Mouse (Mus musculus): ENCODE results near the gene Capn1. TPM values are rescaled to one million over a fixed set of nuclear protein-coding genes. Genes with fewer than 3 reads are reported as not detected.
A peak's percentile ranks its signal among the peaks of the same experiment; 100 is the strongest.

Gene Capn1
- polyA plus RNA-seq, 1 experiment = not detected

- no peaks in the 10 kb centered on the region for H3K4me1 ChIP-seq (ENCODE audit: control insufficient read depth, insufficient read depth, low read length)
- 74% methylated on average over 8 of the region's 8 CpGs for WGBS
- no peak for TF ChIP-seq POLR2A (IDR thresholded peaks at IDR 0.05; ENCODE audit: insufficient read depth, low read depth, low read length)
- no peak for TF ChIP-seq CTCF (IDR thresholded peaks at IDR 0.05; ENCODE audit: insufficient read depth, low read depth, low read length)
- H3K4me3 ChIP-seq (ENCODE audit: insufficient read depth, low read depth, low read length) = no peak overlapping the region
- no peak overlapping the region for H3K27ac ChIP-seq (ENCODE audit: insufficient read depth, low read depth, low read length)
Observed at GRCm38 (mm10) chr19:6023059-6023458, 7.4 kb upstream of the Capn1 start.

- Histone ChIP-seq H3K4me1 (ENCODE audit: control insufficient read depth, insufficient read depth, low read length) (peaks cover 11% of the 10 kb centered on the region; the same call in 1 of the 2 replicates), H3K27ac (ENCODE audit: insufficient read depth, low read depth, low read length) (no peak overlapping the region), H3K4me3 (ENCODE audit: insufficient read depth, low read depth, low read length) (no peak overlapping the region)
- 50% methylated on average over 3 of the region's 3 CpGs for WGBS
- TF ChIP-seq POLR2A (IDR thresholded peaks at IDR 0.05; ENCODE audit: insufficient read depth, low read depth, low read length) (no peak), CTCF (IDR thresholded peaks at IDR 0.05; ENCODE audit: insufficient read depth, low read depth, low read length) (no peak)
Observed at GRCm38 (mm10) chr19:6020276-6020675, 4.6 kb upstream of the Capn1 start.

- TF ChIP-seq POLR2A (IDR thresholded peaks at IDR 0.05; ENCODE audit: insufficient read depth, low read depth, low read length) (no peak), CTCF (IDR thresholded peaks at IDR 0.05; ENCODE audit: insufficient read depth, low read depth, low read length) (peak; percentile 79)
- H3K27ac ChIP-seq (ENCODE audit: insufficient read depth, low read depth, low read length) = no peak overlapping the region
- 27% methylated on average over 15 of the region's 15 CpGs for WGBS
- no peak overlapping the region for H3K4me3 ChIP-seq (ENCODE audit: insufficient read depth, low read depth, low read length)
- H3K4me1 ChIP-seq (ENCODE audit: control insufficient read depth, insufficient read depth, low read length) = peaks cover 22% of the 10 kb centered on the region
Observed at GRCm38 (mm10) chr19:6018142-6019089, 2.7 kb upstream of the Capn1 start.

GRCm38 (mm10) chr19:6016532-6016931 lies 835 bp upstream of the Capn1 start:
- Histone ChIP-seq H3K4me3 (ENCODE audit: insufficient read depth, low read depth, low read length) (peak overlapping the region; percentile 63; the same call in 1 of the 2 replicates), H3K27ac (ENCODE audit: insufficient read depth, low read depth, low read length) (no peak overlapping the region), H3K4me1 (ENCODE audit: control insufficient read depth, insufficient read depth, low read length) (peaks cover 22% of the 10 kb centered on the region)
- no peak for TF ChIP-seq CTCF (IDR thresholded peaks at IDR 0.05; ENCODE audit: insufficient read depth, low read depth, low read length)
- TF ChIP-seq POLR2A (IDR thresholded peaks at IDR 0.05; ENCODE audit: insufficient read depth, low read depth, low read length) = no peak
- WGBS = 52% methylated on average over 7 of the region's 7 CpGs

GRCm38 (mm10) chr19:6014991-6015510 lies 646 bp downstream of the Capn1 start:
- TF ChIP-seq CTCF (IDR thresholded peaks at IDR 0.05; ENCODE audit: insufficient read depth, low read depth, low read length) = no peak
- Histone ChIP-seq H3K4me1 (ENCODE audit: control insufficient read depth, insufficient read depth, low read length) (peaks cover 22% of the 10 kb centered on the region), H3K4me3 (ENCODE audit: insufficient read depth, low read depth, low read length) (peak overlapping the region; percentile 63), H3K27ac (ENCODE audit: insufficient read depth, low read depth, low read length) (peak overlapping the region; percentile 65)
- WGBS = 1% methylated on average over 16 of the region's 18 CpGs

- no peak for TF ChIP-seq CTCF (IDR thresholded peaks at IDR 0.05; ENCODE audit: insufficient read depth, low read depth, low read length)
- no peak for TF ChIP-seq POLR2A (IDR thresholded peaks at IDR 0.05; ENCODE audit: insufficient read depth, low read depth, low read length)
- WGBS = 95% methylated on average over 10 of the region's 10 CpGs
- no peak overlapping the region for H3K27ac ChIP-seq (ENCODE audit: insufficient read depth, low read depth, low read length)
- H3K4me1 ChIP-seq (ENCODE audit: control insufficient read depth, insufficient read depth, low read length) = peaks cover 22% of the 10 kb centered on the region
- no peak overlapping the region for H3K4me3 ChIP-seq (ENCODE audit: insufficient read depth, low read depth, low read length)
Observed at GRCm38 (mm10) chr19:6013691-6014090, 2.0 kb downstream of the Capn1 start.

- no peak for TF ChIP-seq CTCF (IDR thresholded peaks at IDR 0.05; ENCODE audit: insufficient read depth, low read depth, low read length)
- no peak for TF ChIP-seq POLR2A (IDR thresholded peaks at IDR 0.05; ENCODE audit: insufficient read depth, low read depth, low read length)
- no peak overlapping the region for H3K27ac ChIP-seq (ENCODE audit: insufficient read depth, low read depth, low read length)
- WGBS = 81% methylated on average over 8 of the region's 8 CpGs
- H3K4me1 ChIP-seq (ENCODE audit: control insufficient read depth, insufficient read depth, low read length) = peaks cover 5% of the 10 kb centered on the region
- no peak overlapping the region for H3K4me3 ChIP-seq (ENCODE audit: insufficient read depth, low read depth, low read length)
Observed at GRCm38 (mm10) chr19:6009137-6009536, 6.6 kb downstream of the Capn1 start.

- WGBS = 91% methylated on average over 13 of the region's 13 CpGs
- Histone ChIP-seq H3K4me3 (ENCODE audit: insufficient read depth, low read depth, low read length) (no peak overlapping the region), H3K27ac (ENCODE audit: insufficient read depth, low read depth, low read length) (no peak overlapping the region), H3K4me1 (ENCODE audit: control insufficient read depth, insufficient read depth, low read length) (peaks cover 4% of the 10 kb centered on the region)
- no peak for TF ChIP-seq POLR2A (IDR thresholded peaks at IDR 0.05; ENCODE audit: insufficient read depth, low read depth, low read length)
- no peak for TF ChIP-seq CTCF (IDR thresholded peaks at IDR 0.05; ENCODE audit: insufficient read depth, low read depth, low read length)
Observed at GRCm38 (mm10) chr19:6007013-6007412, 8.7 kb downstream of the Capn1 start.

GRCm38 (mm10) chr19:6005541-6005940 lies 10.2 kb downstream of the Capn1 start:
- WGBS = 42% methylated on average over 11 of the region's 11 CpGs
- Histone ChIP-seq H3K27ac (ENCODE audit: insufficient read depth, low read depth, low read length) (no peak overlapping the region), H3K4me1 (ENCODE audit: control insufficient read depth, insufficient read depth, low read length) (peaks cover 4% of the 10 kb centered on the region), H3K4me3 (ENCODE audit: insufficient read depth, low read depth, low read length) (no peak overlapping the region)
- TF ChIP-seq CTCF (IDR thresholded peaks at IDR 0.05; ENCODE audit: insufficient read depth, low read depth, low read length) = no peak
- TF ChIP-seq POLR2A (IDR thresholded peaks at IDR 0.05; ENCODE audit: insufficient read depth, low read depth, low read length) = no peak
